Mouse (Mus musculus): ENCODE results near the gene Dyx1c1. TPM values are rescaled to one million over a fixed set of nuclear protein-coding genes. Genes with fewer than 3 reads are reported as not detected.
A peak's percentile ranks its signal among the peaks of the same experiment; 100 is the strongest.

Dyx1c1 gene
- polyA plus RNA-seq (2015; fragmentation: Nextera tagmentation; extraction: Ambion mirVana), result 0.28 and 0.51 TPM in 2 replicates

GRCm38 (mm10) chr9:72958521-72959450 lies at the start of gene Dyx1c1, which contains the start of gene Gm44503:
Gene Dyx1c1 (plus strand): TSS chr9:72958785.
Gene Gm44503 (plus strand): TSS chr9:72958852.
- Histone ChIP-seq H3K27me3 (ENCODE audit: control insufficient read depth, insufficient read depth, low read length) (no peaks in the 10 kb centered on the region), H3K36me3 (ENCODE audit: control insufficient read depth, insufficient read depth, low read length) (no peaks in the 10 kb centered on the region), H3K9ac (ENCODE audit: low read length) (peak within 1 kb of the TSS; percentile 53), H3K4me1 (replicated peaks; ENCODE audit: control insufficient read depth, insufficient read depth) (no peaks in the 10 kb centered on the region), H3K27ac (replicated peaks) (no peak within 1 kb of the TSS), H3K9me3 (ENCODE audit: control insufficient read depth, low read length) (no peaks in the 10 kb centered on the region), H3K4me3 (ENCODE audit: low read depth, low read length) (peak within 1 kb of the TSS; percentile 58), H3K4me2 (replicated peaks; ENCODE audit: low read depth) (peak within 1 kb of the TSS; percentile 63)
- peak; percentile 87 for ATAC-seq (ENCODE audit: low FRiP score, low TSS enrichment)
- peak; percentile 82 for DNase-seq (ENCODE audit: low spot score)
- 2% methylated on average over 43 of the region's 43 CpGs for WGBS
- TF ChIP-seq CTCF (IDR thresholded peaks at IDR 0.05; ENCODE audit: low read depth) (peak; percentile 18), EP300 (optimal IDR thresholded peaks at IDR 0.05) (no peak)

- Histone ChIP-seq H3K9me3 (ENCODE audit: control insufficient read depth, low read length) (no peaks in the 10 kb centered on the region), H3K27ac (replicated peaks) (no peak overlapping the region), H3K9ac (ENCODE audit: low read length) (no peak overlapping the region), H3K27me3 (ENCODE audit: control insufficient read depth, insufficient read depth, low read length) (no peaks in the 10 kb centered on the region), H3K36me3 (ENCODE audit: control insufficient read depth, insufficient read depth, low read length) (no peaks in the 10 kb centered on the region), H3K4me3 (ENCODE audit: low read depth, low read length) (no peak overlapping the region), H3K4me2 (replicated peaks; ENCODE audit: low read depth) (no peak overlapping the region), H3K4me1 (replicated peaks; ENCODE audit: control insufficient read depth, insufficient read depth) (no peaks in the 10 kb centered on the region)
- no peak for ATAC-seq (ENCODE audit: low FRiP score, low TSS enrichment)
- 77% methylated on average over 2 of the region's 2 CpGs for WGBS
- DNase-seq (ENCODE audit: low spot score), result no peak
- TF ChIP-seq EP300 (optimal IDR thresholded peaks at IDR 0.05), result no peak
- TF ChIP-seq CTCF (IDR thresholded peaks at IDR 0.05; ENCODE audit: low read depth), result no peak
These were observed 47.2 kb upstream of the Dyx1c1 start for GRCm38 (mm10) chr9:72911381-72911780.

GRCm38 (mm10) chr9:72913551-72913950 lies 45.0 kb upstream of the Dyx1c1 start:
- H3K4me1 ChIP-seq (replicated peaks; ENCODE audit: control insufficient read depth, insufficient read depth), result no peaks in the 10 kb centered on the region
- H3K36me3 ChIP-seq (ENCODE audit: control insufficient read depth, insufficient read depth, low read length), result no peaks in the 10 kb centered on the region
- no peaks in the 10 kb centered on the region for H3K27me3 ChIP-seq (ENCODE audit: control insufficient read depth, insufficient read depth, low read length)
- ATAC-seq (ENCODE audit: low FRiP score, low TSS enrichment) (no peak), DNase-seq (ENCODE audit: low spot score) (no peak)
- 27% methylated on average over 6 of the region's 6 CpGs for WGBS
- peak overlapping the region; percentile 21 for H3K4me2 ChIP-seq (replicated peaks; ENCODE audit: low read depth)
- no peak for TF ChIP-seq EP300 (optimal IDR thresholded peaks at IDR 0.05)
- TF ChIP-seq CTCF (IDR thresholded peaks at IDR 0.05; ENCODE audit: low read depth), result no peak
- 0 out of 2 replicates have a peak overlapping the region, but pooled peaks have one; percentile 6 for H3K4me3 ChIP-seq (ENCODE audit: low read depth, low read length)
- H3K9ac ChIP-seq (ENCODE audit: low read length), result no peak overlapping the region
- H3K27ac ChIP-seq (replicated peaks), result no peak overlapping the region
- no peaks in the 10 kb centered on the region for H3K9me3 ChIP-seq (ENCODE audit: control insufficient read depth, low read length)

GRCm38 (mm10) chr9:72915728-72916127 lies 42.9 kb upstream of the Dyx1c1 start:
- no peak for ATAC-seq (ENCODE audit: low FRiP score, low TSS enrichment)
- WGBS, result 62% methylated on average over 7 of the region's 7 CpGs

GRCm38 (mm10) chr9:72923068-72923467 lies 35.5 kb upstream of the Dyx1c1 start:
- ATAC-seq (ENCODE audit: low FRiP score, low TSS enrichment), result no peak
- no peak for TF ChIP-seq CTCF (IDR thresholded peaks at IDR 0.05; ENCODE audit: low read depth)
- TF ChIP-seq EP300 (optimal IDR thresholded peaks at IDR 0.05), result no peak

More at GRCm38 (mm10) chr9:72915728-72916127, 42.9 kb upstream of the Dyx1c1 start:
- no peak overlapping the region for H3K4me2 ChIP-seq (replicated peaks; ENCODE audit: low read depth)
- no peaks in the 10 kb centered on the region for H3K9me3 ChIP-seq (ENCODE audit: control insufficient read depth, low read length)
- no peak for DNase-seq (ENCODE audit: low spot score)
- H3K4me3 ChIP-seq (ENCODE audit: low read depth, low read length), result no peak overlapping the region
- no peak overlapping the region for H3K9ac ChIP-seq (ENCODE audit: low read length)
- TF ChIP-seq CTCF (IDR thresholded peaks at IDR 0.05; ENCODE audit: low read depth), result no peak
- H3K36me3 ChIP-seq (ENCODE audit: control insufficient read depth, insufficient read depth, low read length), result no peaks in the 10 kb centered on the region
- no peaks in the 10 kb centered on the region for H3K4me1 ChIP-seq (replicated peaks; ENCODE audit: control insufficient read depth, insufficient read depth)
- H3K27me3 ChIP-seq (ENCODE audit: control insufficient read depth, insufficient read depth, low read length), result no peaks in the 10 kb centered on the region
- H3K27ac ChIP-seq (replicated peaks), result no peak overlapping the region

More at GRCm38 (mm10) chr9:72923068-72923467, 35.5 kb upstream of the Dyx1c1 start:
- Histone ChIP-seq H3K4me3 (ENCODE audit: low read depth, low read length) (no peak overlapping the region), H3K27me3 (ENCODE audit: control insufficient read depth, insufficient read depth, low read length) (no peaks in the 10 kb centered on the region), H3K27ac (replicated peaks) (no peak overlapping the region), H3K9ac (ENCODE audit: low read length) (no peak overlapping the region), H3K36me3 (ENCODE audit: control insufficient read depth, insufficient read depth, low read length) (no peaks in the 10 kb centered on the region), H3K9me3 (ENCODE audit: control insufficient read depth, low read length) (no peaks in the 10 kb centered on the region), H3K4me1 (replicated peaks; ENCODE audit: control insufficient read depth, insufficient read depth) (no peaks in the 10 kb centered on the region), H3K4me2 (replicated peaks; ENCODE audit: low read depth) (no peak overlapping the region)
- no peak for DNase-seq (ENCODE audit: low spot score)
- 77% methylated on average over 3 of the region's 3 CpGs for WGBS
